Mouse (Mus musculus): ENCODE results near the gene Olfr764-ps1. TPM values are rescaled to one million over a fixed set of nuclear protein-coding genes. Genes with fewer than 3 reads are reported as not detected.

Gene Olfr764-ps1
- total RNA-seq, 2 experiments from 2014 or later, result not detected

Other genes starting within 250 kb of the Olfr764-ps1 start
- under 1 TPM; 0.54 to 0.81 TPM for gene Mmp19, start 249.0 kb downstream of the Olfr764-ps1 start, total RNA-seq (2021)
- gene Dnajc14, start 235.8 kb downstream of the Olfr764-ps1 start, total RNA-seq (2021), result 10 to 100 TPM; 66.4 to 68.4 TPM
- gene Tmem198b, start 235.5 kb downstream of the Olfr764-ps1 start, total RNA-seq (2021), result 10 to 100 TPM; 11.3 to 12.1 TPM
- gene Sarnp, start 222.6 kb downstream of the Olfr764-ps1 start, total RNA-seq (2021), result 10 to 100 TPM; 36.5 to 39.9 TPM
- 1 to 10 TPM; 7.9 to 8.8 TPM for gene Ormdl2, start 218.3 kb downstream of the Olfr764-ps1 start, total RNA-seq (2021)
- gene Gdf11, start 148.2 kb downstream of the Olfr764-ps1 start, total RNA-seq (2021), result 10 to 100 TPM; 20.9 to 21.4 TPM
- 10 to 100 TPM; 76.6 to 84.7 TPM for gene Cd63, start 138.9 kb downstream of the Olfr764-ps1 start, total RNA-seq (2021)
- 1 to 10 TPM; 5.8 to 6.6 TPM for gene Rdh5, start 117.0 kb downstream of the Olfr764-ps1 start, total RNA-seq (2021)
- gene Bloc1s1, start 115.9 kb downstream of the Olfr764-ps1 start, total RNA-seq (2021), result 100 to 1,000 TPM in 1 of 2 experiments, 10 to 100 TPM in 1; 86.8 to 102 TPM
- gene Itga7, start 106.1 kb downstream of the Olfr764-ps1 start, total RNA-seq (2021), result 10 to 100 TPM; 25.6 to 30.7 TPM
- gene Mettl7b, start 78.9 kb downstream of the Olfr764-ps1 start, total RNA-seq (2021), result not detected
- not detected for gene Olfr9, start 50.5 kb downstream of the Olfr764-ps1 start, total RNA-seq (2021)
- not detected for gene Olfr763, start 29.1 kb downstream of the Olfr764-ps1 start, total RNA-seq (2021)
- gene Olfr765, start 10.1 kb upstream of the Olfr764-ps1 start, total RNA-seq (2021), result not detected
- gene Olfr766-ps1, start 29.1 kb upstream of the Olfr764-ps1 start, total RNA-seq (2021), result not detected
- gene Olfr767, start 43.0 kb upstream of the Olfr764-ps1 start, total RNA-seq (2021), result not detected
- not detected for gene Olfr768, start 59.5 kb upstream of the Olfr764-ps1 start, total RNA-seq (2021)
- gene Olfr769, start 78.0 kb upstream of the Olfr764-ps1 start, total RNA-seq (2021), result not detected
- gene Olfr770, start 99.1 kb upstream of the Olfr764-ps1 start, total RNA-seq (2021), result not detected
- gene Olfr771, start 124.9 kb upstream of the Olfr764-ps1 start, total RNA-seq (2021), result not detected
- not detected for gene Olfr772, start 138.0 kb upstream of the Olfr764-ps1 start, total RNA-seq (2021)
- gene Olfr773, start 147.5 kb upstream of the Olfr764-ps1 start, total RNA-seq (2021), result not detected
- gene Olfr774, start 196.3 kb upstream of the Olfr764-ps1 start, total RNA-seq (2021), result not detected
- gene Olfr775, start 208.5 kb upstream of the Olfr764-ps1 start, total RNA-seq (2021), result not detected
- gene Olfr776, start 219.2 kb upstream of the Olfr764-ps1 start, total RNA-seq (2021), result not detected
- not detected for gene Olfr777, start 231.6 kb upstream of the Olfr764-ps1 start, total RNA-seq (2021)